Mouse (Mus musculus) megakaryocyte progenitor cell, adult 5-6 weeks (primary cell): Measurements from ENCODE around the gene Degs2. TPM values are rescaled to one million over a fixed set of nuclear protein-coding genes. Genes with fewer than 3 reads are reported as not detected.

Source experiments
- ATAC-seq: replicated peaks from 2 replicates; pipeline ENCODE4 v1.8.0; 2016; ENCODE audit warnings: mild to moderate bottlenecking, moderate TSS enrichment, inconsistent platforms; ENCODE audit not compliant: poor library complexity
- total RNA-seq, 2 experiments: library from RNA; stranded (forward) in 1 of 2; stranded (reverse) in 1 of 2; fragments of 157-497, 149-512 nt in 1 of 2; fragments of 200-1000 nt in 1 of 2; gene quantifications; 2 replicates each; pipeline versions ENCODE4 v1.2.3 to v1.2.4; 2015 to 2017

Degs2 gene
- total RNA-seq, 2 experiments from 2014 or later: 0.79 to 1.2 TPM

GRCm38 (mm10) chr12:108657350-108657749 is 44.8 kb downstream of the Degs2 start:
- peak; percentile 81 for ATAC-seq

GRCm38 (mm10) chr12:108653358-108654335 is 48.5 kb downstream of the Degs2 start:
- ATAC-seq: peak; percentile 72

- 0 out of 2 replicates have a peak, but pooled peaks have one; percentile 16 for ATAC-seq
Measured at GRCm38 (mm10) chr12:108651053-108651660, 51.0 kb downstream of the Degs2 start.

GRCm38 (mm10) chr12:108647784-108648183 is 54.3 kb downstream of the Degs2 start:
- peak; percentile 80 for ATAC-seq

GRCm38 (mm10) chr12:108646234-108646633 is 55.9 kb downstream of the Degs2 start:
- no peak for ATAC-seq

GRCm38 (mm10) chr12:108642019-108642418 is 60.1 kb downstream of the Degs2 start:
- ATAC-seq: peak; percentile 22; the same call in 1 of the 2 replicates

- ATAC-seq: peak; percentile 77
Measured at GRCm38 (mm10) chr12:108639126-108639525, 63.0 kb downstream of the Degs2 start.

- no peak for ATAC-seq
Measured at GRCm38 (mm10) chr12:108637440-108637839, 64.7 kb downstream of the Degs2 start.

- ATAC-seq: peak; percentile 17; the same call in 1 of the 2 replicates
Measured at GRCm38 (mm10) chr12:108635501-108635900, 66.6 kb downstream of the Degs2 start.

GRCm38 (mm10) chr12:108634031-108634430 is 68.1 kb downstream of the Degs2 start:
- no peak for ATAC-seq

GRCm38 (mm10) chr12:108632501-108632900 is 69.6 kb downstream of the Degs2 start:
- ATAC-seq: no peak

- ATAC-seq: peak; percentile 69
Measured at GRCm38 (mm10) chr12:108630741-108631688, 71.1 kb downstream of the Degs2 start.

- peak; percentile 51 for ATAC-seq
Measured at GRCm38 (mm10) chr12:108629556-108629955, 72.6 kb downstream of the Degs2 start.

Other genes with a start within 250 kb of the Degs2 start
- gene Evl, start 147.6 kb downstream of the Degs2 start, total RNA-seq (2015): 38.1 and 45.9 TPM in 2 replicates
- gene Evl, start 147.6 kb downstream of the Degs2 start, total RNA-seq (2017): 17.0 and 38.9 TPM in 2 replicates
- 79.4 and 90.2 TPM in 2 replicates for gene Yy1, start 90.7 kb upstream of the Degs2 start, total RNA-seq (2015)
- 44.6 and 51.8 TPM in 2 replicates for gene Yy1, start 90.7 kb upstream of the Degs2 start, total RNA-seq (2017)
- 1.3 and 1.8 TPM in 2 replicates for gene Slc25a29, start 133.6 kb upstream of the Degs2 start, total RNA-seq (2015)
- gene Slc25a29, start 133.6 kb upstream of the Degs2 start, total RNA-seq (2017): 0.71 and 1.8 TPM in 2 replicates
- gene Slc25a47, start 133.7 kb upstream of the Degs2 start, total RNA-seq (2015): 3.0 and 4.5 TPM in 2 replicates
- gene Slc25a47, start 133.7 kb upstream of the Degs2 start, total RNA-seq (2017): 5.1 and 5.4 TPM in 2 replicates
- gene Wdr25, start 191.3 kb upstream of the Degs2 start, total RNA-seq (2015): 2.1 and 3.0 TPM in 2 replicates
- 3.9 and 4.7 TPM in 2 replicates for gene Wdr25, start 191.3 kb upstream of the Degs2 start, total RNA-seq (2017)
- gene Wars, start 191.9 kb upstream of the Degs2 start, total RNA-seq (2015): 25.1 and 32.0 TPM in 2 replicates
- 53.3 and 59.3 TPM in 2 replicates for gene Wars, start 191.9 kb upstream of the Degs2 start, total RNA-seq (2017)